Mouse (Mus musculus) liver, embryonic 13.5 days (tissue): Measurements from ENCODE around the gene Galnt18. TPM values are rescaled to one million over a fixed set of nuclear protein-coding genes. Genes with fewer than 3 reads are reported as not detected.

Experiments used
- ATAC-seq: fragments of 200-750 bp; cut with Nextera tagmentation; 2 replicates; pipeline ENCODE4 v1.8.0; 2017; ENCODE audit warnings: low read depth, mild to moderate bottlenecking, moderate number of reproducible peaks, moderate library complexity
- DNase-seq: peaks from one replicate; pipeline ENCODE4 v3.0.0; 2022
- H3K27ac ChIP-seq: fragments of 300-500 bp; sonication (generic); 2 replicates; pipeline ENCODE4 v1.5.1; 2015; ENCODE audit warnings: moderate library complexity, mild to moderate bottlenecking, inconsistent platforms
- H3K27me3 ChIP-seq: fragments of 300-500 bp; sonication (generic); 2 replicates; pipeline ENCODE4 v1.6.1; 2015; ENCODE audit warnings: mild to moderate bottlenecking, inconsistent platforms
- H3K36me3 ChIP-seq: fragments of 300-500 bp; sonication (generic); 2 replicates; pipeline ENCODE4 v1.6.1; 2015; ENCODE audit warnings: mild to moderate bottlenecking, inconsistent platforms
- H3K4me1 ChIP-seq: fragments of 300-500 bp; sonication (generic); replicated peaks from 2 replicates; pipeline ENCODE4 v1.6.1; 2015; ENCODE audit warnings: inconsistent platforms
- H3K4me2 ChIP-seq: fragments of 300-500 bp; sonication (generic); 2 replicates; pipeline ENCODE4 v1.6.1; 2015; ENCODE audit warnings: inconsistent platforms, mild to moderate bottlenecking, moderate library complexity
- H3K4me3 ChIP-seq: fragments of 300-500 bp; sonication (generic); replicated peaks from 2 replicates; pipeline ENCODE4 v1.5.1; 2015; ENCODE audit warnings: mild to moderate bottlenecking, inconsistent platforms
- H3K9ac ChIP-seq: fragments of 300-500 bp; sonication (generic); 2 replicates; pipeline ENCODE4 v1.6.1; 2015; ENCODE audit warnings: mild to moderate bottlenecking, inconsistent platforms
- H3K9me3 ChIP-seq: fragments of 300-500 bp; sonication (generic); replicated peaks from 2 replicates; pipeline ENCODE4 v1.6.1; 2016; ENCODE audit warnings: inconsistent platforms
- WGBS: fragments of 180-500 bp; shearing (Covaris S2); methylation state at CpG from one replicate; pipeline ENCODE4 v1.1.7; 2015; ENCODE audit not compliant: insufficient replicate concordance; 5-methylcytosine and 5-hydroxymethylcytosine counted together
- polyA plus RNA-seq: library from polyadenylated mRNA; unstranded; fragments of >200 nt; fragmentation: Nextera tagmentation; extraction: Ambion mirVana; gene quantifications from 2 replicates; pipeline ENCODE4 v1.2.1, GENCODE M21; 2015

The Galnt18 gene
- polyA plus RNA-seq, 1 experiment from 2014 or later: 1.7 TPM

DNA sequence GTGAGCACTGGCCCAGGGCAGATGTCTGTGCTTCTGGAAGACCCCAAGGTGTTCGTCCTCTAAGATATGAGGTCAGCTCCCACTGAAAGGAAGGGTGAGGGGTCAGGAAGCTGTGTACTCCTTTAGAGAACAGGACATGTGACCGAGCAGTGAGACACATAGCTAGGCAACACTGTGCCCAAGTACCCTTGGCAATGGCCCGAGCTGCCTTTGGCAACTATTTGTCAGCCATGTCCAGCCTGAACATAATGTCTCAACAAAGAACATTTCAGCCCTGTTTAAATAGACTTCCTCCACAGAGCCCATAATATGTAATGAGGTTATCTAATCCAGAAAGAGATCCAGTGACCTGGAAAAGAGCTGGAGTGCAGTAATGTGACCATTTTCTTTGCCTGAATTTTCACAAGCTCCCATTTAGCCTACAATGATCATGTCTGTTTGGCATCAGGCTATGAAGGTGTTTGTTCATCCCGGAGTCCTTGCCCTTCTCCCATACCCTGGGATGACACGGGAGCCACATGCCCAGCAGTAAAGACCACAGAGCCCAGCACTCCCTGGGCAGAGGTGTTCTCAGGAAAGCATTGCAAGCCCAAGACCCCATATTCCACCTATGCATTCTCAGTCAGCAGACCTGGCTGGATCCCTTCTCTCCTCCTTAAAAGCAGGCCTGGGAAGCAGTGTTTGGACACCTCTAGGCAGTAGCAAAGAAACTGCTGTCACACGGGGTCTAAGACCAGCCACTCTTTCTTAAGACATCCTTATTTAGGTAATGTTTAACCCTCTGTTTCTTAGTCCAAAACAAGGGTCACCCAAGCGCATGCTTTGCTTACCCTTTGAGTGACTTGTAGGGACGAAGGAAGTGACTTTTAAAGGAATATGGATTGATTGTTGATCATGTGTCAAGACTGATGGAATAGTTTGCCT, 49.2 kb downstream of the Galnt18 start:
- Histone ChIP-seq H3K9me3 (no peaks in the 10 kb centered on the region), H3K4me3 (no peak overlapping the region), H3K36me3 (no peaks in the 10 kb centered on the region), H3K9ac (no peak overlapping the region), H3K27me3 (no peaks in the 10 kb centered on the region), H3K4me2 (no peak overlapping the region), H3K27ac (no peak overlapping the region), H3K4me1 (peaks cover 11% of the 10 kb centered on the region)
- 63% methylated on average over 8 of the region's 8 CpGs for WGBS
- no peak for ATAC-seq
- DNase-seq: no peak

DNA sequence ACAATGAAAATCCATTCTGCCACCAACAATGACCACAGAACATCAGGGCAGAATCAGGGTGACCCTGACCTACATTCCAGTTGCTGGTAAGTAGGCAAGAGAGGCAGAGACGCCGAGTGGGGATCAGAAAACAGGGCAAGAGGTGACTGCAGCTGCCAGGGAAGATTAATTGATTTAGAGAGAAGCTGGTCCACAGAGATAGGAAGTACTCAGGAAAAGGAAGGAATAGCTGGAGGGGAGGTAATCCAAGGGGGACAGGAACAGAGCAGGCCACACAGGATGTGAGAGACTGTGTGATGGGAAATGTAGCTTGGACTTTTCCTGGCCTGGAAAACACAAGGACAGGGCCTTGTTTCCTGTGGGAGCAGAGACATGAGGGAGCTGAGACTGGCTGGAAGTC, 52.8 kb downstream of the Galnt18 start:
- no peaks in the 10 kb centered on the region for H3K9me3 ChIP-seq
- H3K4me2 ChIP-seq: no peak overlapping the region
- H3K27me3 ChIP-seq: no peaks in the 10 kb centered on the region
- H3K4me3 ChIP-seq: no peak overlapping the region
- H3K36me3 ChIP-seq: no peaks in the 10 kb centered on the region
- H3K9ac ChIP-seq: no peak overlapping the region
- ATAC-seq: no peak
- no peak for DNase-seq
- H3K27ac ChIP-seq: no peak overlapping the region
- H3K4me1 ChIP-seq: peaks cover 16% of the 10 kb centered on the region
- 52% methylated on average over 2 of the region's 2 CpGs for WGBS

DNA sequence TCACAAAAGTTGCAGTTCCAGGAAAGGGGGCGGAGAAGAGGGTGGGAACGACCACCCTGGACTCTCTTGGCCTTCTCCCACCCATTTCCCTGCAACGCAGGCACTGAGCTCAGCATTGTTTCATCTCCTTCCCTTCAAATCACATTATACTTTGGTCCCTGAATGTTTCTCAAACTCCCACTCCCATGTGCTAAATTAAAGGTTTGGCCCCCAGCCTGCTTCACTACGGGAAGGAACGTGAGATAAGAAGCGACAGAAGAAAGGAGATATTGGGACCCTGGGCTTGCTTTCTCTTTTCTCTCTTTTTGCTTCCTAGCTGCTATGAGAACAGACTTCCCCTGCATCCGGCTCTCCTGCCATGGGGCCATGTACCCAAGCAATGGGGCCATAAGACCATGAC, 55.0 kb downstream of the Galnt18 start:
- ATAC-seq (no peak), DNase-seq (no peak)
- Histone ChIP-seq H3K9me3 (no peaks in the 10 kb centered on the region), H3K4me1 (peaks cover 16% of the 10 kb centered on the region), H3K4me2 (no peak overlapping the region), H3K27me3 (no peaks in the 10 kb centered on the region), H3K36me3 (no peaks in the 10 kb centered on the region), H3K9ac (no peak overlapping the region), H3K4me3 (no peak overlapping the region), H3K27ac (no peak overlapping the region)
- 35% methylated on average over 7 of the region's 7 CpGs for WGBS

DNA sequence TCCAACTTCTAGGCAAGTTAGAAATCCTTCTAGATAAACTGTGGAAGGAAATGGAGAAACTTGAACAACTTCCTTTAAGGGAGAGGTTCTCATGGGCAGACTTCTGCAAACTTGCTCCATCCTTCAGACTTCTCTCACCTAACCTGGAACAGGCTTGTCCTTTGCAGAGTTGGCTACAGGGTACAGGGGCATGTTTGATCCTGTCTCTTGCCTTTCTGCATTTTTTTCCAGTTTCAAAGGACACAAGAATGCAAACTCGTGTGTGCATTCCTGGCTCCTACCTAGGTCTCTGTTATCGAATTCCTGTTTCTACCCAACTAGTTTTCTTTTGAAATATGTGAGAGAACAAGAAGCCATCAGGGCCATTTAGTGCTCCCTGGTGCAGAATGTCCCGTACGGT, 55.8 kb downstream of the Galnt18 start:
- H3K27ac ChIP-seq: no peak overlapping the region
- peaks cover 20% of the 10 kb centered on the region for H3K4me1 ChIP-seq
- WGBS: 64% methylated on average over 4 of the region's 4 CpGs
- H3K9me3 ChIP-seq: no peaks in the 10 kb centered on the region
- no peak overlapping the region for H3K4me2 ChIP-seq
- no peak overlapping the region for H3K4me3 ChIP-seq
- no peak for ATAC-seq
- no peaks in the 10 kb centered on the region for H3K27me3 ChIP-seq
- no peak overlapping the region for H3K9ac ChIP-seq
- no peaks in the 10 kb centered on the region for H3K36me3 ChIP-seq
- DNase-seq: no peak

DNA sequence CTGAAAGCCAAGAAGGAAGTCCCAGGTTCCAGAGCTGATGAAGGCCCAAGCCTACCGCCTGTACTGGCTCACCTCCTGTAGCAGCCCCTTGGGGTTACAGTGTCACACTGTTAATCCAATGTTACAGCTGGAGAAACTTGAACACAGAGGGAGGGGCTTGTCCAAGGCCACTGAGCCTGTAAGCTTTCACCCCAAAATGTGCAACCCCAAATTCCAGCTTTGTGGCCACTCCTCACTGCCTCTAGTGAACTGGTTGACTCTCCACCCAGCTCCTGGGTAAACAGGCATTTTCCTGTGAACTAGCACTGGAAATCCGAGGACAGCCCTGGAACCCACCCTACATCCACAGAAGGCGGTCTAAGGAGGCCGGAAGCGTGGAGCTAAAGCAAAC, 58.5 kb downstream of the Galnt18 start:
- Histone ChIP-seq H3K4me3 (no peak overlapping the region), H3K36me3 (no peaks in the 10 kb centered on the region), H3K4me1 (peaks cover 34% of the 10 kb centered on the region), H3K9me3 (no peaks in the 10 kb centered on the region), H3K27me3 (no peaks in the 10 kb centered on the region), H3K27ac (no peak overlapping the region), H3K9ac (no peak overlapping the region), H3K4me2 (no peak overlapping the region)
- DNase-seq: no peak
- 74% methylated on average over 5 of the region's 5 CpGs for WGBS
- ATAC-seq: no peak

DNA sequence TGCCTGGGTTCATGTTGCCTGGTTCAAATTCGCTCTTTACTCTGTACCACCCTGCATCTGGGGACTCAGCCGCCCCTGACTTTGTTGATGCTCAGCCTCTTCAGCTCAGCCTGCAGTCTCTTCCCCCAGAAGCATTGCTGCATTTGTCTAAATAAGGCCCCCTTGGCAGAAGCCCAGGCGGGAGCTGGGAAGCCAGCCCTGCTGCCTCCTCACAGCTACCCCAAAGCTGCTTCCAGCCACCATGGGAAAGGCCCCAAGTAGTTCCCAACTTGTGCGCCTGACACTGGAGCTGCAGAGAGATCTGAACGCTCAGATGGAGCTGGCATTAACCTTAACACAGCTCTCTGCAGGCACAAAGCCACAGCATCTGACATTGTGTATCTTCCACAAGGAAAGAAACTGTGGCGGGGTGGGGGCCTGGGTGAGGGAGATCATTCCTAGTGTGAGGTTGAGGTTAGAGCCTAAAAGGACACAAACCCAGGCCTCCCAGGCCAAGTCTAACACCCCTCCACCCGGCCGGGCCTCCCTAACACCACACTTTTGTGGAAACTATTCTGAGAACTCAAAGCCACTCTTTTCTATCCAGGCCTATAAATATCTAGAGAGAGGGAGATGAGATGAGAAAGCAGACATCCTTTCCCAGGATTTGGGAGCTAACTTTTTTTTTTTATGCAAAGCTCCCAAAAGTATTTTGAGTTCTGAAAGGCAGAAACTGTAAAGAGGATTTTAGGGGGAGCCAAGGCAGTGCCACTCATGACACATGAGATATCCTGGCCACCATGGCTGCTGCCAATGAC, 59.1 kb downstream of the Galnt18 start:
- no peak overlapping the region for H3K9ac ChIP-seq

DNA sequence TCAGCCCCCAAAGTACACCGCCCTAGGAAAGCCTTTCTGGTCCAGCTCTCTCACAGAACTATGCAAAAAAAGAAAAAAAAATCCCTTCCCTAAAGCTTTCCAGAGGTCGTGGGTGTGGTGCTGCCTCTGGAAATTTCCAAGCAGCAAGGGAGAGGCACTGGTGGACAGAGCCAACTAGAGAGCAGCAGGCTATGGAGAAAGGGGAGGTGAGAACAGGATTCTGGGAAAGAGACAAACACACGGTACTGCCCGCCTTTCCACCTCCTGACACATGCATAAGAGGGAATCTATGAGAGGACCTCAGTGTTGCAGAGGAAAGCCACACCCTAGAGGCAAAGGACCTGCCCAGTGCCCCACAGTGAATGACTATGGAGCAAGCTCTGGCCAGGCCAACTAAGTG, 60.9 kb downstream of the Galnt18 start:
- ATAC-seq: no peak
- no peaks in the 10 kb centered on the region for H3K9me3 ChIP-seq
- no peak overlapping the region for H3K4me2 ChIP-seq
- DNase-seq: no peak
- no peak overlapping the region for H3K4me3 ChIP-seq
- H3K9ac ChIP-seq: no peak overlapping the region
- 60% methylated on average over 4 of the region's 4 CpGs for WGBS
- no peak overlapping the region for H3K27ac ChIP-seq
- no peaks in the 10 kb centered on the region for H3K27me3 ChIP-seq
- H3K36me3 ChIP-seq: no peaks in the 10 kb centered on the region
- H3K4me1 ChIP-seq: peaks cover 44% of the 10 kb centered on the region

More for the DNA sequence above, 59.1 kb downstream of the Galnt18 start:
- WGBS: 66% methylated on average over 8 of the region's 8 CpGs
- peaks cover 34% of the 10 kb centered on the region for H3K4me1 ChIP-seq
- H3K4me3 ChIP-seq: no peak overlapping the region
- no peaks in the 10 kb centered on the region for H3K36me3 ChIP-seq
- no peaks in the 10 kb centered on the region for H3K9me3 ChIP-seq
- H3K27ac ChIP-seq: no peak overlapping the region
- no peak for ATAC-seq
- DNase-seq: no peak
- H3K27me3 ChIP-seq: no peaks in the 10 kb centered on the region
- H3K4me2 ChIP-seq: no peak overlapping the region

DNA sequence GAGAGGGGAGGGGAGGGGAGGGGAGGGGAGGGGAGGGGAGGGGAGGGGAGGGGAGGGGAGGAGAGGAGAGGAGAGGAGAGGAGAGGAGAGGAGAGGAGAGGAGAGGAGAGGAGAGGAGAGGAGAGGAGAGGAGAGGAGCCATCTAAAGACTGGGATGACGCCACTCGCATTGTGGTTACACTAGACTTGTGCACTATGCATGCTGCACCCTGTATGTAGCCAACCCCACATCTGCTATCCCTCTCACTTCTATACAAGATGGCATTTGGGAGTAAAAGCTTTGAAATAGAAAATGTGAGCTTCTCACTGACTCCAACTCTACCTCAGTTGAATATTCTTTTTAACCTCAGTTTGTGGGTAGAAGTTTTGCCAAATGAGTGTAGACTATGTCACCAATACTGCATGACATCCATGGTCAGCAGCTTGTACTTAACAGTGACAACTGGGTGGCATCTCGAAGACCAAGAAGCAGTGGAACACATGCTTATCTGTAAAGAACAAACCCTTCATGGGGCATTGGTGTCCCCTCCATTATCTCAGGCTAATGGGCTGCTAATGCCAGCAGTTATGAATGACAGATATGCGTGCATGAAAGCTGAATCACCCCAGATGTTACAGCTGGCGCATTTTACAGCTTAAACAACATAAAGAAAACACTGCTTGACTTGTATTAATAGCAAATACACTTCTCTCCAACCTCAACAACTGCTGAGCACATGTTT, 65.0 kb downstream of the Galnt18 start:
- H3K4me1 ChIP-seq: peaks cover 84% of the 10 kb centered on the region
- H3K36me3 ChIP-seq: no peaks in the 10 kb centered on the region
- DNase-seq (peak; percentile 33), ATAC-seq (peak; percentile 91)
- WGBS: 35% methylated on average over 5 of the region's 5 CpGs
- H3K27ac ChIP-seq: peak overlapping the region; percentile 81
- peak overlapping the region; percentile 38; the same call in 1 of the 2 replicates for H3K4me2 ChIP-seq
- no peak overlapping the region for H3K4me3 ChIP-seq
- peak overlapping the region; percentile 27; the same call in 1 of the 2 replicates for H3K9ac ChIP-seq
- no peaks in the 10 kb centered on the region for H3K9me3 ChIP-seq
- no peaks in the 10 kb centered on the region for H3K27me3 ChIP-seq

DNA sequence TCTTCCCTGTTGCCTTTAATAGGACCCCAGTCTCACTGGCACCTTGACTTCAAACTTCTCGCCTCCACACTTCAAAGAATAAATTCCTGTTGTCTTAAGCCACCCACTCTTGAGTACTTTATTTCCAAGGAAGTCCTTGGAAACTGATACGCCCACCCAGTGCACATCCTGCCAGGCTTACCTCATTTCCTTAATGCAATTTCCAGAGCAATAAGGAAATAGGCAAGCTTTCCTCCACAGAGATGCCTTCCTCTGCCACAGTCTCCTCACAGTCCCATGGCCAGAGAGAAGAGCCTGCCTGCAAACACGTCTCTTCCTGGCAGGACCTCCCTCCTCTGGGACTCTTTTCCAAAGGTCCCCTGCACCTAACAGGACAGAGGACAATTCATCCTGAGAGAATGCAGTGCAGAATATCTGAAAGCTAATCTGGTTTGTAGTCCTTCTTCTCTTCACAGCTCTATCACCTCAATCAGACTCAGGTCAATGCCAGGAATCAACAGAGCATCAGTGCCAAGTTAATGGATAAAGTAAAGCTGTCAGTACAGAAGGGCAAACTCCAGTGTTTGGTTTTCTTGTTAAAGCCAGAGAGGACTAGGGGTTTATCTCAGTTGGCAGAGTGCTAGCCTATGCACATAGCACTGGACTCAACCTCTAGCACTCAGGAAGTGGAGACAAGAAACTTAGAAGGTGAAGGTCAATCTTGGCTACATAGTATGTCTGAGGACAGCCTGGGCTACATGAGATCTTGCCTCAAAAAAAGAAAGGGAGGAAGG, 65.8 kb downstream of the Galnt18 start:
- DNase-seq (no peak), ATAC-seq (no peak)
- Histone ChIP-seq H3K4me2 (no peak overlapping the region), H3K4me3 (no peak overlapping the region), H3K27ac (0 out of 2 replicates have a peak overlapping the region, but pooled peaks have one; percentile 34), H3K27me3 (no peaks in the 10 kb centered on the region), H3K9me3 (no peaks in the 10 kb centered on the region), H3K9ac (no peak overlapping the region), H3K4me1 (peaks cover 80% of the 10 kb centered on the region), H3K36me3 (no peaks in the 10 kb centered on the region)
- WGBS: 64% methylated on average over 3 of the region's 3 CpGs

DNA sequence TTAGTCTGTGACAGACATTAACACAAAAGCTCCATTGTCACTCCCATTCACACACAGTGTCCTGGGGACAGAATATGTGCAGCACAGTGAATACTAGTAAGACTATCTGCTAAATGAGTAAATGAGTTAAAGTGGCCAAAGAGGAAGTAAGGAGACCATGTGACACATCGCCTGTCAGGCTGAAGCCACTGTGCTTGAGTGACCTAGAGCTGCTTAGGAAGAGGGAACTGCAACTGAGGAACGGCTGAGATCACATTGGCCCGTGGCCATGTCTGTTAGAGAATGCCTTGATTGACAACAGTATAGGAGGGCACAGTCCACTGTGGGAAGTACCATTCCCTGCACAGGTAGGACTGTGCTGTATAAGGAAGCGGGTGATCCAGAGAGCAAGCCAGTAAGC, 67.0 kb downstream of the Galnt18 start:
- H3K27ac ChIP-seq: no peak overlapping the region
- H3K4me3 ChIP-seq: no peak overlapping the region
- no peak overlapping the region for H3K9ac ChIP-seq
- DNase-seq (no peak), ATAC-seq (no peak)
- 38% methylated on average over 4 of the region's 4 CpGs for WGBS
- H3K27me3 ChIP-seq: no peaks in the 10 kb centered on the region
- no peak overlapping the region for H3K4me2 ChIP-seq
- H3K4me1 ChIP-seq: peaks cover 68% of the 10 kb centered on the region
- no peaks in the 10 kb centered on the region for H3K36me3 ChIP-seq
- H3K9me3 ChIP-seq: no peaks in the 10 kb centered on the region
